Mouse (Mus musculus): Measurements from ENCODE around the gene Atrn.

DNA sequence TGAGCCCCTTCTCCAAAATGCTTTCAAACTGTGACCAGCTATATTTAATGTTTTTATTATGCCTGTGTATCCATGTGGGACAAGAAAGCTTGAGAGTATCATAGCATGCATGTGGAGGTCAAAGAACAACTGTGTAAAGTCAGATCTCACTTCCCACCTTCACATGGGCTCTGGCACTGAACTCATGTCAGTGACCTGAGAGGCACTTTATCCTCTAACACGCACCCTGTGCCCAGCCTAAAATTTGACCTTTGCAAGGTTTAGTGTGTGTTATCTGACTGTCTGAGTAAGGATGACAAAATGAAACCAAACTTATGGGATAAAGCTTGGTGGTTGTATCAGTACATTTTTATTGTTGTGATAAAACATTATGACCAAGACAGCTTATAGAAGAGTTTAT is 104.3 kb downstream of the Atrn start:
- TF ChIP-seq CTCF (IDR thresholded peaks at IDR 0.05; ENCODE audit: extremely low read depth, insufficient read depth, insufficient read length, insufficient replicate concordance) (no peak), POLR2A (IDR thresholded peaks at IDR 0.05; ENCODE audit: low read depth, low read length) (no peak)
